21 mouse cellular contexts compared by ENCODE assay signal in genomic region chr5:137695930-137696329, GRCm38 (mm10). TPM values are rescaled to one million over a fixed set of nuclear protein-coding genes. Genes with fewer than 3 reads are reported as not detected.
DNase-seq lines count a peak whose midpoint lies in the region; ATAC-seq and TF ChIP-seq lines count a peak whose summit lies in the region.
"Had no signal": no experiment of that assay in that cellular context is flagged by ENCODE, and none has a peak within 500 bp of the region (broad histone marks: within the 10 kb centered on the region; RNA-seq: fewer than 3 reads in every experiment).

No protein-coding gene starts in this region.

- intact Hi-C loops in heart, postnatal 10 days (cut with DNase I): loop anchor here (2.0 kb wide), 1 partner anchor 31 kb away; no protein-coding TSS in a partner anchor
- intact Hi-C loops in gastrocnemius, adult 2 months (cut with DNase I): no loop called here

- no peak for TF ChIP-seq CTCF in bone marrow, adult 2 months (IDR thresholded peaks at IDR 0.05; ENCODE audit: control insufficient read depth, insufficient read depth, low read length)
- no peak for TF ChIP-seq CTCF in gastrocnemius, adult 2 months (IDR thresholded peaks at IDR 0.05)

- DNase-seq in heart, adult 11 months: peak; percentile 64
- no peak for DNase-seq in heart, postnatal 10 days
- no peak for DNase-seq in gastrocnemius, adult 2 months
- DNase-seq in cerebellum, postnatal 36 days: no peak
- no peak for DNase-seq in urinary bladder, adult 2 months (ENCODE audit: low spot score)
- DNase-seq: adrenal gland, postnatal 14 days; cerebellum, adult 2 months; cerebellum, postnatal 10 days; gastrocnemius, postnatal 14 days; heart, postnatal 4 days had no signal

- peak; percentile 48; the same call in 1 of the 2 replicates for ATAC-seq in megakaryocyte progenitor cell, adult 5-6 weeks (replicated peaks; ENCODE audit: poor library complexity)
- ATAC-seq: activated CD4-positive, CD25-positive, alpha-beta regulatory T cell, adult 4 months; forebrain, embryonic 16.5 days; hindbrain, embryonic 16.5 days; inflammation-experienced regulatory T-cells, adult 6 months; Patski had no signal

- H3K27ac ChIP-seq in bone marrow, adult 2 months (ENCODE audit: control insufficient read depth, insufficient read depth, low read depth, low read length, poor library complexity): peak overlapping the region; percentile 64; the same call in 1 of the 2 replicates
- no peak overlapping the region for H3K27ac ChIP-seq in gastrocnemius, adult 2 months
- H3K27ac ChIP-seq: embryonic facial prominence, embryonic 13.5 days; forebrain, embryonic 12.5 days; heart, embryonic 13.5 days; hindbrain, embryonic 12.5 days had no signal

- no peak for TF ChIP-seq POLR2A in bone marrow, adult 2 months (IDR thresholded peaks at IDR 0.05; ENCODE audit: borderline replicate concordance, control insufficient read depth, low read depth, low read length)

- H3K4me3 ChIP-seq in bone marrow, adult 2 months (replicated peaks; ENCODE audit: control insufficient read depth, low read depth, low read length): no peak overlapping the region
- H3K4me3 ChIP-seq in gastrocnemius, adult 2 months: no peak overlapping the region
- H3K4me3 ChIP-seq: embryonic facial prominence, embryonic 13.5 days; forebrain, embryonic 12.5 days; heart, embryonic 13.5 days; hindbrain, embryonic 12.5 days had no signal

- WGBS in bone marrow, adult 2 months: 6% methylated on average over 4 of the region's 4 CpGs

- H3K4me1 ChIP-seq in bone marrow, adult 2 months (ENCODE audit: control insufficient read depth, insufficient read depth, low read length): peaks cover 11% of the 10 kb centered on the region
- H3K4me1 ChIP-seq: embryonic facial prominence, embryonic 13.5 days; hindbrain, embryonic 12.5 days had no signal

RNA-seq across cellular contexts. Expression of gene Agfg2, which starts 11.4 kb away (rescaled TPM):
- total RNA-seq in heart, postnatal 10 days (2021): 10 to 100 TPM; 11.8 to 14.0 TPM
- 33.1 and 50.5 TPM in 2 replicates for polyA plus RNA-seq in bone marrow, adult 2 months (2011; ENCODE audit: insufficient read depth, insufficient read length, low replicate concordance, missing spikeins)
- total RNA-seq in megakaryocyte progenitor cell, adult 5-6 weeks (2015): 8.6 and 9.8 TPM in 2 replicates
- total RNA-seq in megakaryocyte progenitor cell, adult 5-6 weeks (2017): 10.5 and 14.2 TPM in 2 replicates
- total RNA-seq in gastrocnemius, adult 2 months (2021): 10 to 100 TPM in 1 of 2 experiments, 1 to 10 TPM in 1; 3.3 to 10.3 TPM
- polyA plus RNA-seq in urinary bladder, adult 2 months (2012; rRNA removed): 24.7 and 25.4 TPM in 2 replicates

RNA-seq across cellular contexts. Expression of gene Nyap1, which starts 45.5 kb away (rescaled TPM):
- total RNA-seq in heart, postnatal 10 days (2021): 1 to 10 TPM; 1.6 to 1.7 TPM
- polyA plus RNA-seq in bone marrow, adult 2 months (2011; ENCODE audit: insufficient read depth, insufficient read length, low replicate concordance, missing spikeins): 1.2 and 1.9 TPM in 2 replicates
- total RNA-seq in megakaryocyte progenitor cell, adult 5-6 weeks (2015): 0.02 and 0.05 TPM in 2 replicates
- total RNA-seq in megakaryocyte progenitor cell, adult 5-6 weeks (2017): 0.07 and 0.17 TPM in 2 replicates
- under 1 TPM; 0.05 to 0.45 TPM for total RNA-seq in gastrocnemius, adult 2 months (2021)
- 6.7 and 7.6 TPM in 2 replicates for polyA plus RNA-seq in urinary bladder, adult 2 months (2012; rRNA removed)

RNA-seq across cellular contexts. Expression of gene Tsc22d4, which starts 49.6 kb away (rescaled TPM):
- total RNA-seq in heart, postnatal 10 days (2021): 100 to 1,000 TPM; 279 to 287 TPM
- 143 and 144 TPM in 2 replicates for polyA plus RNA-seq in bone marrow, adult 2 months (2011; ENCODE audit: insufficient read depth, insufficient read length, low replicate concordance, missing spikeins)
- 39.6 and 58.5 TPM in 2 replicates for total RNA-seq in megakaryocyte progenitor cell, adult 5-6 weeks (2015)
- 92.1 and 96.5 TPM in 2 replicates for total RNA-seq in megakaryocyte progenitor cell, adult 5-6 weeks (2017)
- 10 to 100 TPM; 43.5 to 58.6 TPM for total RNA-seq in gastrocnemius, adult 2 months (2021)
- 68.8 and 109 TPM in 2 replicates for polyA plus RNA-seq in urinary bladder, adult 2 months (2012; rRNA removed)

RNA-seq across cellular contexts. Expression of gene Irs3, which starts 50.4 kb away (rescaled TPM):
- under 1 TPM; 0.24 to 0.35 TPM for total RNA-seq in heart, postnatal 10 days (2021)
- polyA plus RNA-seq in bone marrow, adult 2 months (2011; ENCODE audit: insufficient read depth, insufficient read length, low replicate concordance, missing spikeins): 0.77 TPM in 1 of 2 replicates, not detected in the other
- not detected in 2 replicates for total RNA-seq in megakaryocyte progenitor cell, adult 5-6 weeks (2015)
- total RNA-seq in megakaryocyte progenitor cell, adult 5-6 weeks (2017): not detected in 2 replicates
- total RNA-seq in gastrocnemius, adult 2 months (2021): under 1 TPM; 0.26 to 0.78 TPM
- polyA plus RNA-seq in urinary bladder, adult 2 months (2012; rRNA removed): 1.2 and 1.4 TPM in 2 replicates
- total RNA-seq: heart, postnatal 4 days had no signal
- polyA plus RNA-seq: activated CD4-positive, CD25-positive, alpha-beta regulatory T cell, adult 4 months; forebrain, embryonic 12.5 days; heart, embryonic 13.5 days; inflammation-experienced regulatory T-cells, adult 6 months had no signal

RNA-seq across cellular contexts. Expression of gene Sap25, which starts 54.8 kb away (rescaled TPM):
- 1 to 10 TPM; 3.2 to 3.9 TPM for total RNA-seq in heart, postnatal 10 days (2021)
- 65.6 and 161 TPM in 2 replicates for polyA plus RNA-seq in bone marrow, adult 2 months (2011; ENCODE audit: insufficient read depth, insufficient read length, low replicate concordance, missing spikeins)
- 24.9 and 29.5 TPM in 2 replicates for total RNA-seq in megakaryocyte progenitor cell, adult 5-6 weeks (2015)
- 14.2 and 18.0 TPM in 2 replicates for total RNA-seq in megakaryocyte progenitor cell, adult 5-6 weeks (2017)
- total RNA-seq in gastrocnemius, adult 2 months (2021): 1 to 10 TPM; 1.6 to 4.2 TPM
- polyA plus RNA-seq in urinary bladder, adult 2 months (2012; rRNA removed): 41.4 and 41.6 TPM in 2 replicates
